Mouse (Mus musculus): Measurements from ENCODE around the gene Mier2. TPM values are rescaled to one million over a fixed set of nuclear protein-coding genes. Genes with fewer than 3 reads are reported as not detected.
A peak's percentile ranks its signal among the peaks of the same experiment; 100 is the strongest.

Gene Mier2
- total and polyA plus RNA-seq, 3 experiments, result 12.7 to 31.8 (median 12.9) TPM

- no peak for TF ChIP-seq EP300 (IDR thresholded peaks at IDR 0.05; ENCODE audit: insufficient read depth, low read depth, low read length)
- H3K4me1 ChIP-seq (ENCODE audit: control insufficient read depth, insufficient read depth, low read length), result peaks cover 3% of the 10 kb centered on the region
- intact Hi-C loops (cut with DNase I), result no loop called here
- peak in 1 of 2 experiments; percentile 5 for DNase-seq
- H3K27me3 ChIP-seq (ENCODE audit: control insufficient read depth, insufficient read depth, low read length), result no peaks in the 10 kb centered on the region
- 0 out of 2 replicates have a peak, but pooled peaks cover 1% of the 10 kb centered on the region for H3K79me2 ChIP-seq (replicated peaks; ENCODE audit: control insufficient read depth, insufficient read depth, low read length)
- 90% methylated on average over 5 of the region's 5 CpGs for WGBS
- H3K9ac ChIP-seq (ENCODE audit: low read depth, low read length), result no peak overlapping the region
- no peak overlapping the region for H3K27ac ChIP-seq
- H3K36me3 ChIP-seq (ENCODE audit: control insufficient read depth, insufficient read depth, low read length), result no peaks in the 10 kb centered on the region
- H3K4me3 ChIP-seq, result no peak overlapping the region
These were observed 2.0 kb upstream of the Mier2 start for GRCm38 (mm10) chr10:79556951-79557350.

DNA sequence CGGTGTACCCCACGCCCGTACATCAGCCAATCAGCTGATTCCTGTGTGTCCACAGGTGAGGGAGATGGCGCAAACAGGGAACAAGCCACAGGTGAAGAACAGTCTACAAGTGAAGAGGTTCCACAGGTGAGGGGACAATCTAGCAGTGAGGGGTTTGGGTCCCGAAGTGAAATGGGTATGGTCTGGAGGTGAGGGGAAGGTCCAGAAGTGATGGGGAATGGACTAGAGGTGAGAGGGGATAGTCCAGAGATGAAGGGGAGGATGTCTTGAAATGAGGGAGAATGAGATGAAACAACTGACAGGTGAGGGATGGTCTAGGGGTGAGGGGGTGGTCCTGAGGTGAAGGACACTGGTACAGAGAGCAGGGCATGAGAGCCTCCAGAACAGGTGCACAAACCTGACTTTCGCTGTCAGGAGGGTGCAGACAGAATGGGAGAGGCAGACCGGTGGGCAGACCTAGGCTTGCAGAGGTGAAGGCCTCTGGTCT lies 282 bp upstream of the Mier2 start:
- Histone ChIP-seq H3K36me3 (ENCODE audit: control insufficient read depth, insufficient read depth, low read length) (no peaks in the 10 kb centered on the region), H3K79me2 (replicated peaks; ENCODE audit: control insufficient read depth, insufficient read depth, low read length) (0 out of 2 replicates have a peak, but pooled peaks cover 1% of the 10 kb centered on the region), H3K4me1 (ENCODE audit: control insufficient read depth, insufficient read depth, low read length) (peaks cover 3% of the 10 kb centered on the region), H3K27ac (peak overlapping the region; percentile 67), H3K27me3 (ENCODE audit: control insufficient read depth, insufficient read depth, low read length) (no peaks in the 10 kb centered on the region), H3K4me3 (peak overlapping the region; percentile 73), H3K9ac (ENCODE audit: low read depth, low read length) (peak overlapping the region; percentile 95)
- WGBS, result 23% methylated on average over 7 of the region's 7 CpGs
- DNase-seq, result peak in 1 of 2 experiments; percentile 15
- intact Hi-C loops (cut with DNase I), result no loop called here
- TF ChIP-seq CTCF (IDR thresholded peaks at IDR 0.05) (no peak), POLR2A (IDR thresholded peaks at IDR 0.05; ENCODE audit: insufficient read depth, low read depth, low read length) (no peak), EP300 (IDR thresholded peaks at IDR 0.05; ENCODE audit: insufficient read depth, low read depth, low read length) (no peak)

DNA sequence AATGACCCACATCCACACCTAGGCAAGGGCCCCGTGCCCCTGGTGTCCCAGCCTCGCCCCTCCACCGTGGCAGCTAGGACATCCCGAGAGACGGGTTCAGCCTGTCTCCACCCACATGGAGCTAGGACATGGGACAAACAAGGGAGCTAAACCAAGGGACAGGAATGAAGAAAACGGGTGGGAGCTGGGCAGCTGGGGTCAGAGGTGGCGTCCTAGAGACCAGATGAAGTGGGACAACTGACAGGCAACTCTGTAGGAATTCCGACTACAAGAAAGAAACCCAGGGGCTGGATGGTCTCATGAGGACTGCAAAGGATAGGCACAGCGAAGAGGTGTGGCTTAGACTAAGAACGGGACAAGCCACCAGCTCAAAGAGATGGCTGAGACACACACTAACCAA lies 1.3 kb downstream of the Mier2 start:
- 45% methylated on average over 10 of the region's 10 CpGs for WGBS
- H3K36me3 ChIP-seq (ENCODE audit: control insufficient read depth, insufficient read depth, low read length), result no peaks in the 10 kb centered on the region
- H3K27ac ChIP-seq, result no peak overlapping the region
- no peaks in the 10 kb centered on the region for H3K27me3 ChIP-seq (ENCODE audit: control insufficient read depth, insufficient read depth, low read length)
- peaks cover 3% of the 10 kb centered on the region for H3K4me1 ChIP-seq (ENCODE audit: control insufficient read depth, insufficient read depth, low read length)
- TF ChIP-seq CTCF (IDR thresholded peaks at IDR 0.05), result no peak
- TF ChIP-seq EP300 (IDR thresholded peaks at IDR 0.05; ENCODE audit: insufficient read depth, low read depth, low read length), result no peak
- no peak for TF ChIP-seq POLR2A (IDR thresholded peaks at IDR 0.05; ENCODE audit: insufficient read depth, low read depth, low read length)
- intact Hi-C loops (cut with DNase I), result no loop called here
- no peak overlapping the region; the same call in 1 of the 2 replicates for H3K4me3 ChIP-seq
- H3K79me2 ChIP-seq (replicated peaks; ENCODE audit: control insufficient read depth, insufficient read depth, low read length), result 0 out of 2 replicates have a peak, but pooled peaks cover 1% of the 10 kb centered on the region
- DNase-seq, result no peak
- H3K9ac ChIP-seq (ENCODE audit: low read depth, low read length), result no peak overlapping the region

- H3K4me3 ChIP-seq, result no peak overlapping the region
- peaks cover 3% of the 10 kb centered on the region for H3K4me1 ChIP-seq (ENCODE audit: control insufficient read depth, insufficient read depth, low read length)
- no peak for TF ChIP-seq POLR2A (IDR thresholded peaks at IDR 0.05; ENCODE audit: insufficient read depth, low read depth, low read length)
- TF ChIP-seq CTCF (IDR thresholded peaks at IDR 0.05), result no peak
- no peak for TF ChIP-seq EP300 (IDR thresholded peaks at IDR 0.05; ENCODE audit: insufficient read depth, low read depth, low read length)
- H3K79me2 ChIP-seq (replicated peaks; ENCODE audit: control insufficient read depth, insufficient read depth, low read length), result 0 out of 2 replicates have a peak, but pooled peaks cover 1% of the 10 kb centered on the region
- peak in 1 of 2 experiments; percentile 11 for DNase-seq
- H3K27ac ChIP-seq, result no peak overlapping the region
- H3K9ac ChIP-seq (ENCODE audit: low read depth, low read length), result no peak overlapping the region
- WGBS, result 91% methylated on average over 6 of the region's 6 CpGs
- intact Hi-C loops (cut with DNase I), result no loop called here
- H3K27me3 ChIP-seq (ENCODE audit: control insufficient read depth, insufficient read depth, low read length), result no peaks in the 10 kb centered on the region
- no peaks in the 10 kb centered on the region for H3K36me3 ChIP-seq (ENCODE audit: control insufficient read depth, insufficient read depth, low read length)
These were observed 1.8 kb downstream of the Mier2 start for GRCm38 (mm10) chr10:79553176-79553575.

DNA sequence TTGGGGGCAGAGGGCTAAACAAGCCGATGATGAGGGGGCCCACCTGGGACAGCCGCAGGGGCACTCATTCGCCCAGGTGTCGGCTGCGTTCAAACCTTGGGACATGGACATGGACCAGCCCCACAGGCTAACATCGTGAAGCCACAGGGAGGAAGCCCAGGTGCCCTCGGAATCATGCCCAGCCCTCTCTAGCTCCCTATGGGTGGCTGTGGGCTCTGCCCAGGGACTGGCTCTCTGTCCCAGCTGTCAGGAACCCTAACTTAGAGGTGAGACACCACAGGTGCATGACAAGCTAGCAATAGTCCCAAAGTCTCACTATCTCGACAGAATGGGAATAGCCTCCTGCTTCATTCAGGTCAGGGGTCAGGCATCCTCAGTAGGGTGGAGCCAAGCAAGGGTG lies 2.5 kb downstream of the Mier2 start:
- 86% methylated on average over 8 of the region's 8 CpGs for WGBS
- H3K27ac ChIP-seq, result no peak overlapping the region
- 0 out of 2 replicates have a peak, but pooled peaks cover 1% of the 10 kb centered on the region for H3K79me2 ChIP-seq (replicated peaks; ENCODE audit: control insufficient read depth, insufficient read depth, low read length)
- no peaks in the 10 kb centered on the region for H3K36me3 ChIP-seq (ENCODE audit: control insufficient read depth, insufficient read depth, low read length)
- intact Hi-C loops (cut with DNase I), result no loop called here
- DNase-seq, result peak in 1 of 2 experiments; percentile 17
- H3K4me1 ChIP-seq (ENCODE audit: control insufficient read depth, insufficient read depth, low read length), result peaks cover 3% of the 10 kb centered on the region
- no peak overlapping the region for H3K9ac ChIP-seq (ENCODE audit: low read depth, low read length)
- TF ChIP-seq POLR2A (IDR thresholded peaks at IDR 0.05; ENCODE audit: insufficient read depth, low read depth, low read length) (no peak), EP300 (IDR thresholded peaks at IDR 0.05; ENCODE audit: insufficient read depth, low read depth, low read length) (no peak), CTCF (IDR thresholded peaks at IDR 0.05) (no peak)
- no peaks in the 10 kb centered on the region for H3K27me3 ChIP-seq (ENCODE audit: control insufficient read depth, insufficient read depth, low read length)
- H3K4me3 ChIP-seq, result no peak overlapping the region

- no peak overlapping the region for H3K27ac ChIP-seq
- no peak overlapping the region for H3K4me3 ChIP-seq
- peak in 1 of 2 experiments; percentile 9 for DNase-seq
- no peaks in the 10 kb centered on the region for H3K27me3 ChIP-seq (ENCODE audit: control insufficient read depth, insufficient read depth, low read length)
- intact Hi-C loops (cut with DNase I), result no loop called here
- 0 out of 2 replicates have a peak, but pooled peaks cover 1% of the 10 kb centered on the region for H3K79me2 ChIP-seq (replicated peaks; ENCODE audit: control insufficient read depth, insufficient read depth, low read length)
- peaks cover 3% of the 10 kb centered on the region for H3K4me1 ChIP-seq (ENCODE audit: control insufficient read depth, insufficient read depth, low read length)
- TF ChIP-seq POLR2A (IDR thresholded peaks at IDR 0.05; ENCODE audit: insufficient read depth, low read depth, low read length), result no peak
- no peak for TF ChIP-seq CTCF (IDR thresholded peaks at IDR 0.05)
- TF ChIP-seq EP300 (IDR thresholded peaks at IDR 0.05; ENCODE audit: insufficient read depth, low read depth, low read length), result no peak
- H3K36me3 ChIP-seq (ENCODE audit: control insufficient read depth, insufficient read depth, low read length), result no peaks in the 10 kb centered on the region
- 72% methylated on average over 9 of the region's 9 CpGs for WGBS
- H3K9ac ChIP-seq (ENCODE audit: low read depth, low read length), result no peak overlapping the region
These were observed 4.6 kb downstream of the Mier2 start for GRCm38 (mm10) chr10:79550366-79550765.
